1 mouse cellular context compared by ENCODE assay signal in the genomic region with DNA sequence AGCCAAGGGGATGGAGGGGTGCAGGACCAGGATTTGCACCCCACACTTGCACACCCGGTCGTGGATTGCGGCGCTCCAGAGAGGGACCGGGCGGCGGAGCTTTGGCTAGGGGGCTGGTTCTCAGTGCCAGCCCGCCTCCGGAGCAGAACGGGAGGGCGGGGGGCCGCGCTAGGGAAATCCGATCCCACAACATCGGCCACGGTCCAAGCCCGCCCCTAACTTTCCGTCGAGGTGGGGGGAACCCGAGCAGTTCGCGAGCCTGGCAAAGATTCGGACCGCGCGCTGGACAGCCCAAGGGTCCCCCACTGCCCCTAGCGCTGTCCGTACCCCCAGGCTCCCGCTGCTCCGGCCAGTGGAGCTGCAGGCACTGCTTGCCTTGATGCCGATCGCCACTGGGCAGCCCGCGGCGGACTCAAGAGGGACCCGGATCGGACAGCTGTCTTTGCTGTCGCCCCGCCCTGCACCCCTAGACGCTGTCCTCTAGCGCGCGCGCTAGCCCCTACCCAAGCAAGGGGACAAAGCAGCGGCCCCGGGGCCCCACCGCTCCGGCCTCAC.
TF ChIP-seq lines count a peak whose summit lies in the region.

No protein-coding gene starts in this region.

TF ChIP-seq in myocyte, 11 proteins besides CTCF, POLR2A, EP300 and RAD21:
- TF ChIP-seq E2F4 (IDR thresholded peaks at IDR 0.05; ENCODE audit: insufficient read depth) (no peak), USF1 (IDR thresholded peaks at IDR 0.05; ENCODE audit: low read depth) (no peak), POLR2AphosphoS2 (IDR thresholded peaks at IDR 0.05; ENCODE audit: insufficient read length, low read depth) (peak; percentile 31), SRF (IDR thresholded peaks at IDR 0.05; ENCODE audit: control insufficient read depth, insufficient read length, low read depth) (no peak), MAX (IDR thresholded peaks at IDR 0.05; ENCODE audit: low read depth) (no peak), MYOG (IDR thresholded peaks at IDR 0.05; ENCODE audit: control insufficient read depth in 1 of 3, insufficient read depth in 1 of 3, insufficient read length in 2 of 3, low read depth in 2 of 3) (peak in 2 of 3 experiments; percentile 26 to 83), CEBPB (IDR thresholded peaks at IDR 0.05; ENCODE audit: insufficient read depth, poor library complexity, severe bottlenecking) (no peak), MYOD1 (IDR thresholded peaks at IDR 0.05; ENCODE audit: control insufficient read depth in 1 of 3, insufficient read length in 2 of 3, low read depth in 2 of 3) (peak in 1 of 3 experiments; percentile 65), TCF12 (IDR thresholded peaks at IDR 0.05; ENCODE audit: insufficient read depth, poor library complexity, severe bottlenecking) (no peak), TCF3 (IDR thresholded peaks at IDR 0.05; ENCODE audit: insufficient read length, low read depth) (no peak), REST (IDR thresholded peaks at IDR 0.05; ENCODE audit: insufficient read depth, insufficient read length) (peak; percentile 5)
